ENCODE assay signal across 29 mouse cellular contexts in genomic region chr19:44045847-44046246, GRCm38 (mm10). TPM values are rescaled to one million over a fixed set of nuclear protein-coding genes. Genes with fewer than 3 reads are reported as not detected.
DNase-seq lines count a peak whose midpoint lies in the region; ATAC-seq and TF ChIP-seq lines count a peak whose summit lies in the region.
"Had no signal": no experiment of that assay in that cellular context is flagged by ENCODE, and none has a peak within 500 bp of the region (broad histone marks: within the 10 kb centered on the region; RNA-seq: fewer than 3 reads in every experiment).

No protein-coding gene starts in this region.

- no peak overlapping the region for H3K27ac ChIP-seq in CH12.LX (ENCODE audit: insufficient read depth, low read depth)
- H3K27ac ChIP-seq in forebrain, postnatal 0 days (ENCODE audit: low read depth, low read length), result no peak overlapping the region
- H3K27ac ChIP-seq: embryonic facial prominence, embryonic 12.5 days; embryonic facial prominence, embryonic 15.5 days; heart, adult 2 months; heart, embryonic 10.5 days; hindbrain, embryonic 12.5 days; intestine, embryonic 15.5 days had no signal

- H3K36me3 ChIP-seq in CH12.LX (replicated peaks in 1 of 2; ENCODE audit: control insufficient read depth in 1 of 2, insufficient read depth in 1 of 2, low read length in 1 of 2), result peaks cover 29 to 45% of the 10 kb centered on the region in 2 experiments
- peaks cover 21% of the 10 kb centered on the region for H3K36me3 ChIP-seq in forebrain, postnatal 0 days (ENCODE audit: insufficient read depth)

- WGBS in forebrain, postnatal 0 days, result 71% methylated on average over 3 of the region's 3 CpGs

- ATAC-seq in forebrain, postnatal 0 days, result no peak
- no peak for ATAC-seq in megakaryocyte progenitor cell, adult 5-6 weeks (replicated peaks; ENCODE audit: poor library complexity)
- ATAC-seq: CD4-positive, CD25-positive, alpha-beta regulatory T cell, adult 4 months; forebrain, embryonic 14.5 days; hindbrain, embryonic 16.5 days; intestine, embryonic 15.5 days had no signal

- in situ Hi-C loops in CH12.LX (cut with MboI; ENCODE audit: low pct_ligation_motif_present, low pct_unique_long_range_greater_than_20kb, low sequenced_read_pairs), result no loop called here

- no peak for TF ChIP-seq CTCF in CH12.LX (conservative IDR thresholded peaks at IDR 0.05 in 1 of 2, IDR thresholded peaks at IDR 0.05 in 1 of 2; ENCODE audit: low read depth in 2 of 2, low read length in 2 of 2)
- TF ChIP-seq CTCF in forebrain, postnatal 0 days (IDR thresholded peaks at IDR 0.05; ENCODE audit: low read depth), result no peak

- TF ChIP-seq EP300 in CH12.LX (IDR thresholded peaks at IDR 0.05; ENCODE audit: low read length), result no peak

- no peak overlapping the region for H3K9ac ChIP-seq in CH12.LX (ENCODE audit: insufficient read depth, low read depth)
- no peak overlapping the region for H3K9ac ChIP-seq in forebrain, postnatal 0 days
- H3K9ac ChIP-seq: embryonic facial prominence, embryonic 12.5 days; embryonic facial prominence, embryonic 15.5 days; hindbrain, embryonic 12.5 days; intestine, embryonic 15.5 days had no signal

- H3K79me2 ChIP-seq in CH12.LX (replicated peaks; ENCODE audit: control insufficient read depth, extremely low read depth, insufficient read depth, poor library complexity, severe bottlenecking), result no peaks in the 10 kb centered on the region

- H3K4me2 ChIP-seq in CH12.LX (ENCODE audit: insufficient read depth, low read depth, poor library complexity, severe bottlenecking), result no peak overlapping the region
- H3K4me2 ChIP-seq in forebrain, postnatal 0 days (ENCODE audit: low read depth), result no peak overlapping the region
- H3K4me2 ChIP-seq: embryonic facial prominence, embryonic 12.5 days; embryonic facial prominence, embryonic 15.5 days; hindbrain, embryonic 12.5 days; intestine, embryonic 15.5 days had no signal

- no peaks in the 10 kb centered on the region for H3K27me3 ChIP-seq in CH12.LX (replicated peaks)
- H3K27me3 ChIP-seq in forebrain, postnatal 0 days (ENCODE audit: insufficient read depth, low read length), result no peaks in the 10 kb centered on the region
- H3K27me3 ChIP-seq: embryonic facial prominence, embryonic 12.5 days; embryonic facial prominence, embryonic 15.5 days; hindbrain, embryonic 12.5 days; intestine, embryonic 15.5 days had no signal

- no peak for TF ChIP-seq RAD21 in CH12.LX (IDR thresholded peaks at IDR 0.05; ENCODE audit: low read depth, low read length)

- no peak overlapping the region for H3K4me3 ChIP-seq in CH12.LX (replicated peaks in 1 of 3; ENCODE audit: low read depth in 2 of 3, low read length in 2 of 3, poor library complexity in 1 of 3)
- no peak overlapping the region for H3K4me3 ChIP-seq in forebrain, postnatal 0 days (ENCODE audit: low read depth, low read length)
- H3K4me3 ChIP-seq: embryonic facial prominence, embryonic 12.5 days; embryonic facial prominence, embryonic 15.5 days; heart, adult 2 months; heart, embryonic 10.5 days; hindbrain, embryonic 12.5 days; intestine, embryonic 15.5 days had no signal

- dilution Hi-C loops in CH12.LX (cut with MboI; ENCODE audit: extremely low pct_ligation_motif_present, extremely low pct_unique_long_range_greater_than_20kb, low sequenced_read_pairs), result no loop called here

- DNase-seq in A20 (ENCODE audit: low read depth, low spot score) (peak; percentile 50), CH12.LX (ENCODE audit: extremely low read depth) (peak; percentile 72), adipocyte (ENCODE audit: low spot score) (peak; percentile 27)
- DNase-seq in forebrain, postnatal 0 days, result no peak
- no peak for DNase-seq in cerebellum, adult 18-20 months
- DNase-seq: adrenal gland, adult 8-10 months; adrenal gland, postnatal 25 days; cerebellum, adult 2 months; cerebellum, adult 9-11 months; cerebellum, postnatal 25 days; gastrocnemius, postnatal 25 days; heart, adult 2 months; kidney, adult 18-20 months had no signal

- TF ChIP-seq POLR2A in CH12.LX (IDR thresholded peaks at IDR 0.05; ENCODE audit: low read depth, low read length), result no peak

- peaks cover 2 to 70% of the 10 kb centered on the region in 2 experiments; a peak in 2 of 4 replicates for H3K4me1 ChIP-seq in CH12.LX (ENCODE audit: control insufficient read depth in 1 of 2, insufficient read depth in 2 of 2)
- no peaks in the 10 kb centered on the region for H3K4me1 ChIP-seq in forebrain, postnatal 0 days (ENCODE audit: insufficient read depth)
- H3K4me1 ChIP-seq: embryonic facial prominence, embryonic 12.5 days; embryonic facial prominence, embryonic 15.5 days; heart, embryonic 10.5 days; intestine, embryonic 15.5 days had no signal

- H3K9me3 ChIP-seq in CH12.LX (replicated peaks; ENCODE audit: low read length), result no peaks in the 10 kb centered on the region
- H3K9me3 ChIP-seq in forebrain, postnatal 0 days (ENCODE audit: low read length), result no peaks in the 10 kb centered on the region
- H3K9me3 ChIP-seq: embryonic facial prominence, embryonic 12.5 days; embryonic facial prominence, embryonic 15.5 days; heart, embryonic 10.5 days; hindbrain, embryonic 12.5 days; intestine, embryonic 15.5 days had no signal

TF ChIP-seq in CH12.LX, 34 proteins besides CTCF, POLR2A, EP300 and RAD21:
- no peak for TF ChIP-seq JUN (IDR thresholded peaks at IDR 0.05; ENCODE audit: insufficient read depth, low read depth, low read length)
- no peak for TF ChIP-seq UBTF (IDR thresholded peaks at IDR 0.05; ENCODE audit: low read depth, low read length)
- TF ChIP-seq NRF1 (IDR thresholded peaks at IDR 0.05; ENCODE audit: low read depth, low read length), result no peak
- TF ChIP-seq ZNF384 (IDR thresholded peaks at IDR 0.05; ENCODE audit: low read depth, low read length), result no peak
- TF ChIP-seq ELF1 (IDR thresholded peaks at IDR 0.05; ENCODE audit: low read depth, low read length), result no peak
- TF ChIP-seq USF1 (IDR thresholded peaks at IDR 0.05; ENCODE audit: low read depth, low read length), result no peak
- TF ChIP-seq BHLHE40 (IDR thresholded peaks at IDR 0.05; ENCODE audit: low read depth, low read length), result no peak

RNA-seq across cellular contexts. Expression of gene Cyp2c23, which starts 16.8 kb away (rescaled TPM):
- total RNA-seq in CH12.LX (2012; rRNA removed) (not detected in 2 replicates), CH12.LX (2014; rRNA removed) (0.13 TPM in 1 of 2 replicates, not detected in the other)
- 0.11 and 0.12 TPM in 2 replicates for polyA plus RNA-seq in CH12.LX (2012; ENCODE audit: insufficient read length, low read depth)
- 0.31 TPM in 1 of 2 replicates, not detected in the other for total RNA-seq in forebrain, postnatal 0 days (2014; rRNA removed)
- not detected in 2 replicates for polyA plus RNA-seq in forebrain, postnatal 0 days (2015; fragmentation: Nextera tagmentation; extraction: Ambion mirVana)
- total RNA-seq in megakaryocyte progenitor cell, adult 5-6 weeks (2015), result 0.12 and 0.17 TPM in 2 replicates
- not detected in 2 replicates for total RNA-seq in megakaryocyte progenitor cell, adult 5-6 weeks (2017)
- total RNA-seq: common myeloid progenitor, adult 5-6 weeks; gastrocnemius, postnatal 25 days; heart, adult 2 months; heart, postnatal 25 days; hematopoietic stem cell, adult 5-6 weeks had no signal
- polyA plus RNA-seq: C2C12; CD4-positive, CD25-positive, alpha-beta regulatory T cell, adult 4 months; cerebellum, adult 2 months; embryonic facial prominence, embryonic 12.5 days; embryonic facial prominence, embryonic 15.5 days; forebrain, embryonic 11.5 days; forebrain, embryonic 14.5 days; heart, adult 2 months; heart, embryonic 14.5 days; heart, postnatal 0 days; hindbrain, embryonic 12.5 days; hindbrain, embryonic 16.5 days had no signal

RNA-seq across cellular contexts. Expression of gene Erlin1, which starts 23.7 kb away (rescaled TPM):
- total RNA-seq in CH12.LX (2012; rRNA removed) (9.3 and 9.7 TPM in 2 replicates), CH12.LX (2014; rRNA removed) (26.6 TPM in 2 replicates)
- 22.7 and 25.9 TPM in 2 replicates for polyA plus RNA-seq in CH12.LX (2012; ENCODE audit: insufficient read length, low read depth)
- total RNA-seq in forebrain, postnatal 0 days (2014; rRNA removed), result 8.9 and 11.1 TPM in 2 replicates
- polyA plus RNA-seq in forebrain, postnatal 0 days (2015; fragmentation: Nextera tagmentation; extraction: Ambion mirVana), result 11.1 and 16.2 TPM in 2 replicates
- 75.6 and 76.5 TPM in 2 replicates for total RNA-seq in megakaryocyte progenitor cell, adult 5-6 weeks (2015)
- total RNA-seq in megakaryocyte progenitor cell, adult 5-6 weeks (2017), result 44.5 and 50.3 TPM in 2 replicates

RNA-seq across cellular contexts. Expression of gene Cpn1, which starts 59.5 kb away (rescaled TPM):
- total RNA-seq in CH12.LX (2012; rRNA removed) (0.13 and 0.17 TPM in 2 replicates), CH12.LX (2014; rRNA removed) (0.34 and 0.45 TPM in 2 replicates)
- 0.83 and 1.0 TPM in 2 replicates for polyA plus RNA-seq in CH12.LX (2012; ENCODE audit: insufficient read length, low read depth)
- total RNA-seq in forebrain, postnatal 0 days (2014; rRNA removed), result 0.46 and 0.57 TPM in 2 replicates
- 0.36 and 0.74 TPM in 2 replicates for polyA plus RNA-seq in forebrain, postnatal 0 days (2015; fragmentation: Nextera tagmentation; extraction: Ambion mirVana)
- total RNA-seq in megakaryocyte progenitor cell, adult 5-6 weeks (2015), result 0.22 TPM in 2 replicates
- 0.29 TPM in 1 of 2 replicates, not detected in the other for total RNA-seq in megakaryocyte progenitor cell, adult 5-6 weeks (2017)
- total RNA-seq: adrenal gland, postnatal 25 days; common myeloid progenitor, adult 5-6 weeks; gastrocnemius, postnatal 25 days; hematopoietic stem cell, adult 5-6 weeks had no signal
- polyA plus RNA-seq: CD4-positive, CD25-positive, alpha-beta regulatory T cell, adult 4 months; embryonic facial prominence, embryonic 12.5 days had no signal

Comparison
In these comparisons a context has a peak if more than half of its experiments do, and no peak if none do; other contexts are left out.
1. DNase-seq: peak in A20 (single experiment), CH12.LX (single experiment) and adipocyte (single experiment); none in forebrain, postnatal 0 days (single experiment) and cerebellum, adult 18-20 months (0 of 2).